Mouse (Mus musculus) left cerebral cortex, adult 8-10 months (tissue): ENCODE measurements around the gene Myh9. TPM values are rescaled to one million over a fixed set of nuclear protein-coding genes. Genes with fewer than 3 reads are reported as not detected.
"Not testable (repeated sequence)": the region's sequence is repeated elsewhere in the genome, so short reads cannot be mapped to it uniquely, and the experiment has no call there.

ENCODE experiments used
- DNase-seq, 2 experiments: peaks; one replicate each; pipeline ENCODE4 v3.0.0; 2022; ENCODE audit warnings: low spot score in 2 of 2
- total RNA-seq, 4 experiments: library from RNA; stranded (reverse); gene quantifications; 2 replicates each; pipeline ENCODE4 v1.2.4; 2022

Gene Myh9
- total RNA-seq, 4 experiments from 2014 or later = 65.9 to 77.7 (median 71.1) TPM

GRCm38 (mm10) chr15:77843494-77844041, 1.6 kb upstream of the Myh9 start:
- DNase-seq = not testable (repeated sequence)

- no peak for DNase-seq
These were observed 1.1 kb upstream of the Myh9 start for GRCm38 (mm10) chr15:77843046-77843445.

GRCm38 (mm10) chr15:77841361-77842046, 471 bp downstream of the Myh9 start:
- DNase-seq = peak in 1 of 2 experiments; percentile 55

GRCm38 (mm10) chr15:77840450-77841360, 1.3 kb downstream of the Myh9 start:
- DNase-seq = no peak

- no peak for DNase-seq
These were observed 2.3 kb downstream of the Myh9 start for GRCm38 (mm10) chr15:77839529-77840286.

GRCm38 (mm10) chr15:77838530-77839387, 3.2 kb downstream of the Myh9 start:
- no peak for DNase-seq

- DNase-seq = no peak
These were observed 4.4 kb downstream of the Myh9 start for GRCm38 (mm10) chr15:77837444-77838117.

GRCm38 (mm10) chr15:77836692-77837443, 5.1 kb downstream of the Myh9 start:
- no peak for DNase-seq

- DNase-seq = no peak
These were observed 5.9 kb downstream of the Myh9 start for GRCm38 (mm10) chr15:77835930-77836653.

GRCm38 (mm10) chr15:77834336-77835268, 7.4 kb downstream of the Myh9 start:
- DNase-seq = no peak

GRCm38 (mm10) chr15:77833731-77834130, 8.2 kb downstream of the Myh9 start:
- DNase-seq = no peak

- DNase-seq = no peak
These were observed 8.9 kb downstream of the Myh9 start for GRCm38 (mm10) chr15:77833083-77833482.

- no peak for DNase-seq
These were observed 9.5 kb downstream of the Myh9 start for GRCm38 (mm10) chr15:77832458-77832904.

- no peak for DNase-seq
These were observed 10.1 kb downstream of the Myh9 start for GRCm38 (mm10) chr15:77831754-77832457.

GRCm38 (mm10) chr15:77831138-77831579, 10.8 kb downstream of the Myh9 start:
- DNase-seq = no peak

GRCm38 (mm10) chr15:77830481-77831137, 11.4 kb downstream of the Myh9 start:
- DNase-seq = no peak
